Mouse (Mus musculus) kidney, embryonic 14.5 days (tissue): ENCODE measurements around the gene Pradc1. TPM values are rescaled to one million over a fixed set of nuclear protein-coding genes. Genes with fewer than 3 reads are reported as not detected.

Experiments
- ATAC-seq: fragments of 200-750 bp; cut with Nextera tagmentation; 2 replicates; pipeline ENCODE4 v1.8.0; 2017; ENCODE audit warnings: moderate number of reproducible peaks, mild to moderate bottlenecking, moderate TSS enrichment, moderate library complexity; ENCODE audit not compliant: low FRiP score, low TSS enrichment
- H3K27ac ChIP-seq: fragments of 300-500 bp; sonication (generic); 2 replicates; pipeline ENCODE4 v1.5.1; 2014; ENCODE audit warnings: low read depth, mild to moderate bottlenecking, low read length, moderate library complexity, mixed read lengths
- H3K27me3 ChIP-seq: fragments of 300-500 bp; sonication (generic); 2 replicates; pipeline ENCODE4 v1.6.1; 2014; ENCODE audit warnings: mild to moderate bottlenecking, low read length; ENCODE audit not compliant: control insufficient read depth, insufficient read depth
- H3K36me3 ChIP-seq: fragments of 300-500 bp; sonication (generic); 2 replicates; pipeline ENCODE4 v1.6.1; 2014; ENCODE audit warnings: low read length, mixed read lengths; ENCODE audit not compliant: control insufficient read depth, insufficient read depth
- H3K4me1 ChIP-seq: fragments of 300-500 bp; sonication (generic); 2 replicates; pipeline ENCODE4 v1.6.1; 2014; ENCODE audit warnings: low read length, mixed read lengths; ENCODE audit not compliant: control insufficient read depth, insufficient read depth
- H3K4me2 ChIP-seq: fragments of 300-500 bp; sonication (generic); replicated peaks from 2 replicates; pipeline ENCODE4 v1.6.1; 2014; ENCODE audit warnings: low read depth, mild to moderate bottlenecking, low read length
- H3K4me3 ChIP-seq: fragments of 300-500 bp; sonication (generic); 2 replicates; pipeline ENCODE4 v1.5.1; 2014; ENCODE audit warnings: mild to moderate bottlenecking, low read length
- H3K9ac ChIP-seq: fragments of 300-500 bp; sonication (generic); 2 replicates; pipeline ENCODE4 v1.6.1; 2014; ENCODE audit warnings: low read depth, mild to moderate bottlenecking, low read length, moderate library complexity
- H3K9me3 ChIP-seq: fragments of 300-500 bp; sonication (generic); 2 replicates; pipeline ENCODE4 v1.6.1; 2016; ENCODE audit warnings: low read length; ENCODE audit not compliant: control insufficient read depth
- WGBS: fragments of 180-500 bp; shearing (Covaris S2); extraction: QIAGEN DNeasy Blood & Tissue Kit; methylation state at CpG from one replicate; pipeline ENCODE4 v1.1.7; 2014; 5-methylcytosine and 5-hydroxymethylcytosine counted together
- polyA plus RNA-seq: library from polyadenylated mRNA; unstranded; fragments of >200 nt; fragmentation: Nextera tagmentation; extraction: Ambion mirVana; gene quantifications from 2 replicates; pipeline ENCODE4 v1.2.1, GENCODE M21; 2014

The Pradc1 gene
- polyA plus RNA-seq, 1 experiment from 2014 or later: 23.3 TPM

DNA sequence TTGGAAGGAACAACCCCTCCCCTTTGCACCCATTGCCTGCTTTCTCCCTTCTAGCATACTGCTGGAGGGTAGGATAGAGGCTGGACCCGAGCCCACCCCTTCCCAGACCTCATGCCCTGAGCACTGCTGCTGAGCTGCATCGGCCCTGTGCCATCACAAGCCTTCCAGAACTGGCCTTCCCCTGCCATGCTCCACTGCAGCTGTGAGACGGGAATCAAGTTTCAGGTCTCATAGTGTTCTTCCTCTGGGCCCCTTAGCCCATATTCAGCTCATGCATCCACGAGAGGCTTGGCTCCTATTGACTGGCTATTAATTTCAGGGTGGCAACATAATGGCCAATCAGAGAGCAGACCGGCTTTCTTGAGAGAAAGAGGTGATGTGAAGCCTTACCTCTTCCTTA lies 6.5 kb downstream of the Pradc1 start:
- peak overlapping the region; percentile 8; the same call in 1 of the 2 replicates for H3K27ac ChIP-seq
- ATAC-seq: peak; percentile 85
- no peak overlapping the region for H3K4me2 ChIP-seq
- peaks cover 57% of the 10 kb centered on the region for H3K36me3 ChIP-seq
- 41% methylated on average over 5 of the region's 5 CpGs for WGBS
- H3K9me3 ChIP-seq: no peaks in the 10 kb centered on the region
- no peak overlapping the region for H3K4me3 ChIP-seq
- no peak overlapping the region for H3K9ac ChIP-seq
- peaks cover 7% of the 10 kb centered on the region; the same call in 1 of the 2 replicates for H3K4me1 ChIP-seq
- H3K27me3 ChIP-seq: no peaks in the 10 kb centered on the region

GRCm38 (mm10) chr6:85444266-85444965 lies 7.4 kb downstream of the Pradc1 start:
- Histone ChIP-seq H3K4me2 (no peak overlapping the region), H3K4me1 (peaks cover 7% of the 10 kb centered on the region; the same call in 1 of the 2 replicates), H3K4me3 (no peak overlapping the region), H3K9me3 (no peaks in the 10 kb centered on the region), H3K27me3 (no peaks in the 10 kb centered on the region), H3K27ac (no peak overlapping the region), H3K36me3 (peaks cover 66% of the 10 kb centered on the region), H3K9ac (no peak overlapping the region)
- 83% methylated on average over 8 of the region's 8 CpGs for WGBS
- ATAC-seq: no peak

- no peak overlapping the region for H3K27ac ChIP-seq
- ATAC-seq: no peak
- H3K9ac ChIP-seq: no peak overlapping the region
- no peaks in the 10 kb centered on the region for H3K9me3 ChIP-seq
- peaks cover 7% of the 10 kb centered on the region; the same call in 1 of the 2 replicates for H3K4me1 ChIP-seq
- H3K4me3 ChIP-seq: no peak overlapping the region
- 81% methylated on average over 3 of the region's 3 CpGs for WGBS
- no peak overlapping the region for H3K4me2 ChIP-seq
- no peaks in the 10 kb centered on the region for H3K27me3 ChIP-seq
- peaks cover 74% of the 10 kb centered on the region for H3K36me3 ChIP-seq
These were observed 8.1 kb downstream of the Pradc1 start for GRCm38 (mm10) chr6:85443488-85444233.

DNA sequence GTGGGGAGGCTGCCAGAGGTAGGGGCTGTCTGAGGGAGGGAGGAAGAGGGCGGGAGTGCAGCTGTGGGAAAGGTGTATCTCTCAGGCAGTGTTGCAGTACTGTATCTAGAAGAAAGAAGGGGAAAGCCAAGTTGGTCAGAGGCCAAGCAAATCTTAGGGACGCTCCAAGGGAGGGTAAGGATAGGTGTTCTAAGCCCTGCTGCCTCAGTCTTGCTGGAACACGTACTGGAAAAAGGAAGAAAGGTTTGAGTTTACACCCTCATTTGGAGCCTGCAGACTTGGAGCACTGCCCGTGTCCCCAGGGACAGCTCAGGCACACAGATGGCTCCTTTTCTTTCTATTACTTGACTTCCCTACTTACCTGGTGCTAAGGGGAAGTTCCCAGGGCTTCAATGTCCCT lies 10.6 kb downstream of the Pradc1 start:
- no peak overlapping the region for H3K9ac ChIP-seq
- no peak overlapping the region for H3K27ac ChIP-seq
- H3K4me1 ChIP-seq: peaks cover 7% of the 10 kb centered on the region; the same call in 1 of the 2 replicates
- no peak overlapping the region for H3K4me3 ChIP-seq
- peaks cover 65% of the 10 kb centered on the region for H3K36me3 ChIP-seq
- ATAC-seq: no peak
- no peaks in the 10 kb centered on the region for H3K9me3 ChIP-seq
- WGBS: 87% methylated on average over 4 of the region's 4 CpGs
- no peaks in the 10 kb centered on the region for H3K27me3 ChIP-seq
- H3K4me2 ChIP-seq: no peak overlapping the region

DNA sequence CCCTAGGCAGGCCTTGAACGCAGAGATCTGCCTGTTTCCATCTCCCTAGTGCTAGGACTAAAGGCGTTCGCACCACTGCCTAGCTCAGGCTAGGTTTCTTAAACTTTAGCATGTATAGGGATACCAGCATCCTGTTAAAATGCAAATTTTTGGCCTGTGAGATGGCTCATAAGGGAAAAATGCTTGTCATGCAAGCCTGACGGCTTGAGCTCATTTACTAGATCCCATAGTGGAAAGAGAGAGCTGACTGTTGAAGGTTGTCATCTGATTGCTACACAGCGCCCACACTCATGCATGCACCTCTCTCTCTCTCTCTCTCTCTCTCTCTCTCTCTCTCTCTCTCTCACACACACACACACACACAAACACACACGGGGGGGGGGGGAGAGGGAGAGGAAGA lies 15.1 kb downstream of the Pradc1 start:
- Histone ChIP-seq H3K9me3 (no peaks in the 10 kb centered on the region), H3K4me1 (0 out of 2 replicates have a peak, but pooled peaks cover 4% of the 10 kb centered on the region), H3K27ac (no peak overlapping the region), H3K27me3 (no peaks in the 10 kb centered on the region), H3K4me2 (no peak overlapping the region), H3K9ac (no peak overlapping the region), H3K4me3 (no peak overlapping the region), H3K36me3 (peaks cover 31% of the 10 kb centered on the region)
- 92% methylated on average over 5 of the region's 6 CpGs for WGBS
- no peak for ATAC-seq

- 78% methylated on average over 1 of the region's 1 CpGs for WGBS
- Histone ChIP-seq H3K9me3 (no peaks in the 10 kb centered on the region), H3K27ac (no peak overlapping the region), H3K9ac (no peak overlapping the region), H3K36me3 (peaks cover 27% of the 10 kb centered on the region), H3K4me3 (no peak overlapping the region), H3K4me1 (0 out of 2 replicates have a peak, but pooled peaks cover 4% of the 10 kb centered on the region), H3K27me3 (no peaks in the 10 kb centered on the region), H3K4me2 (no peak overlapping the region)
- ATAC-seq: no peak
These were observed 15.6 kb downstream of the Pradc1 start for GRCm38 (mm10) chr6:85436204-85436603.

DNA sequence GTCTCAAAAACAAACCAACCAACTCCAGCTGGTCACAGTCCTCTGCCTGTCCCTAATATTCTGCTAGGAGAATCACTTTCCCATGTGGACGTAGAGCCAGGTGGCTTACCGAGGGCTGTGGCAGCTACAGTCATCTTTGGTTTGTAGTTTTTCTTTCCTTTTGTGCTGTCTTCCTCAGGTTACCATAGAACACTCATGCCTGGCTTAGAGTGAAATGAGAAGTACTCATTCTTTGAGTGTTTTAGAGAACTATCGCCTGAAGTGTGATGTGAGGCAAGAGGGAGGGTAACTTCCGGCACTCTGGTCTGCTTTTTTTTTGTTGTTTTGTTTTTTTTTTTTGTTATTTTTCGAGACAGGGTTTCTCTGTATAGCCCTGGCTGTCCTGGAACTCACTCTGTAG lies 17.9 kb downstream of the Pradc1 start:
- WGBS: 77% methylated on average over 5 of the region's 5 CpGs

DNA sequence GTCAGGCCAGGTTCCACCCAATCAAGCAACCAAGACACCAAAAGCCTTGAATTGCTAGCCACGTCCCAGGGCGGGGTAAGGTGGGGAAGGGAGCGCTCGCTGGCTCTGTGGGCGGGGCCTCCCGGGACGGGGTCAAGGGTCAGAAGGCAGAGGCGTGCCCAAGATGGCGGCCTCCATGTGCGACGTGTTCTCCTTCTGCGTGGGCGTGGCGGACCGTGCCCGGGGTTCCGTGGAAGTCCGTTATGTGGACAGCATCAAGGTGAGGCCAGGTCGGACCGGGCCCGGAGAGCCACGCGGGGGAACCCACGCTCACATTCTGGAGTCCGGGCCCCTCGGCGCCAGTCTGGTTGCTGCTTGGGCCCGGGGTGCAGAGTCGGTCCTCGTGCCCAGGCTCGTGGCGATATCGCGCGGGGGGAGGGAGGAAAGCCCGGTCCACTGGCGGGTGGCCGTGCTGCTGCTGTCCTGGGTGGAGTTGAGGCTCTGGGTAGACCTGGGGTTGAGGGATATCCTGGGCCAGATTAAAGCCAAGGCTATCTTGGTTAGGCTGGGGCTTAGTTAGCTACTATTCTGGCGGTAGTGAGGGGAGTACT lies 19.8 kb downstream of the Pradc1 start, which contains the start of gene Smyd5:
TSS of gene Smyd5 (plus strand) at position 148 of the 590 bp plus-strand sequence.
- H3K9me3 ChIP-seq: no peaks in the 10 kb centered on the region
- under 1% methylated on average over 39 of the region's 39 CpGs for WGBS
- no peak within 1 kb of the TSS for H3K27ac ChIP-seq
- peak within 1 kb of the TSS; percentile 84 for H3K9ac ChIP-seq
- ATAC-seq: peak; percentile 83
- peak within 1 kb of the TSS; percentile 97 for H3K4me3 ChIP-seq
- H3K4me2 ChIP-seq: peak within 1 kb of the TSS; percentile 77
- H3K36me3 ChIP-seq: no peaks in the 10 kb centered on the region
- H3K4me1 ChIP-seq: 0 out of 2 replicates have a peak, but pooled peaks cover 4% of the 10 kb centered on the region
- no peaks in the 10 kb centered on the region for H3K27me3 ChIP-seq

More for the DNA sequence above, 17.9 kb downstream of the Pradc1 start:
- no peaks in the 10 kb centered on the region for H3K27me3 ChIP-seq
- H3K9me3 ChIP-seq: no peaks in the 10 kb centered on the region
- 0 out of 2 replicates have a peak, but pooled peaks cover 4% of the 10 kb centered on the region for H3K4me1 ChIP-seq
- 0 out of 2 replicates have a peak, but pooled peaks cover 4% of the 10 kb centered on the region for H3K36me3 ChIP-seq
- no peak overlapping the region for H3K4me3 ChIP-seq
- no peak overlapping the region for H3K27ac ChIP-seq
- no peak overlapping the region for H3K4me2 ChIP-seq
- no peak overlapping the region for H3K9ac ChIP-seq
- ATAC-seq: no peak
